Mouse (Mus musculus): Measurements from ENCODE around the gene Ankrd23.

The Ankrd23 gene

DNA sequence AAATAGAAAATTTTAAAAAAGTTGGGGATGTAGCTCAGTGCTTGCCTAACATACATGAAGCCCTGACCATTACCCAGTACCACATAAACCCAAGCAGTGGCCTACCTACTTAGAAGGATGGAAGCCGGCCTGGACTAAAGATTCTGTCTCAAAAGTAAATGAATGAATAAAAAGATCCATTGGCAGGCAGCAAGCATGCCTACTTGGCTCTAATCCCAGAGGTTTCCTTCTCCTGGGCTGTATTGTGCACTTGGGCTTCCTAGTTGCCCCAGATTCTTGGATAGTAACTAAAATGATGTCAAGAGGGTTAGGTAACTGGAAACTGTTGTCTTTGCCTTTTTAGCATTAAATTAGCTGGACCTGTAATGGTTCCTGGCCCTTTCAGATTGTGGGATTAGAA lies 23.4 kb downstream of the Ankrd23 start:
- DNase-seq = no peak

DNA sequence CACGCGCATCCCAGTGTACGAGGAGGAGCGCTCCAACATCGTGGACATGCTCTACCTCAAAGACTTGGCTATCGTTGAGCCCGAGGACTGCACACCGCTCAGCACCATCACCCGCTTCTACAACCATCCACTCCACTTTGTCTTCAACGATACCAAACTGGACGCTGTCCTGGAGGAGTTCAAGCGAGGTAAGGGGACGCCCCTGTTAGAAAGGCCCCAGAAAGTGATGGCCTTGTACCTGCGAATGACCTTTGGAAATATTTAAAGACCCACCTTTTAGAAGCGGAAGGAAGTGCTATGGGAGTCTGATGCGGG lies 23.8 kb downstream of the Ankrd23 start:
- DNase-seq = no peak

DNA sequence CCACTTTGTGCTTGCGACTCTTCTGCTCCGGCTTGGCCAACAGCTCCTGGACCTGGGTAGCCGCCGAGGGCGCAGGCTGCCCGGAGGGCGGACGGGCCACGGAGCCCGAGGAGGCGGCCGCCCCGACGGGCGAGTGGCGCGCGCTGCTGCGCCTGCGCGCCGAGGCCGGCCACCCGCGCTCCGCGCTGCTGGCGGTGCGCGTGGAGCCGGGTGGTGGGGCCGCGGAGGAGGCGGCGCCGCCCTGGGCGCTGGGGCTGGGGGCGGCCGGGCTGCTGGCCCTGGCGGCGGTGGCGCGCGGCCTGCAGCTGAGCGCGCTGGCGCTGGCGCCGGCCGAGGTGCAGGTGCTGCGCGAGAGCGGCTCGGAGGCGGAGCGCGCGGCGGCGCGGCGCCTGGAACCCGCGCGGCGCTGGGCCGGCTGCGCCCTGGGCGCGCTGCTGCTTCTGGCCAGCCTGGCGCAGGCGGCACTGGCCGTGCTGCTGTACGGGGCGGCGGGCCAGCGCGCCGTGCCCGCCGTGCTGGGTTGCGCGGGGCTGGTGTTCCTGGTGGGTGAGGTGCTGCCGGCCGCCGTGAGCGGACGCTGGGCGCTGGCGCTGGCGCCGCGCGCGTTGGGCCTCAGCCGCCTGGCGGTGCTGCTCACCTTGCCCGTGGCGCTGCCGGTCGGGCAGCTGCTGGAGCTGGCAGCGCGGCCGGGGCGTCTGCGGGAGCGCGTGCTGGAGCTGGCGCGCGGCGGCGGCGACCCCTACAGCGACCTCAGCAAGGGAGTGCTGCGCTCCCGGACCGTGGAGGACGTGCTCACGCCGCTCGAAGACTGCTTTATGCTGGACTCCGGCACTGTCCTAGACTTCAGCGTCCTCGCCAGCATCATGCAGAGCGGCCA lies 24.4 kb downstream of the Ankrd23 start:
- peak; percentile 58 to 62 for DNase-seq

DNA sequence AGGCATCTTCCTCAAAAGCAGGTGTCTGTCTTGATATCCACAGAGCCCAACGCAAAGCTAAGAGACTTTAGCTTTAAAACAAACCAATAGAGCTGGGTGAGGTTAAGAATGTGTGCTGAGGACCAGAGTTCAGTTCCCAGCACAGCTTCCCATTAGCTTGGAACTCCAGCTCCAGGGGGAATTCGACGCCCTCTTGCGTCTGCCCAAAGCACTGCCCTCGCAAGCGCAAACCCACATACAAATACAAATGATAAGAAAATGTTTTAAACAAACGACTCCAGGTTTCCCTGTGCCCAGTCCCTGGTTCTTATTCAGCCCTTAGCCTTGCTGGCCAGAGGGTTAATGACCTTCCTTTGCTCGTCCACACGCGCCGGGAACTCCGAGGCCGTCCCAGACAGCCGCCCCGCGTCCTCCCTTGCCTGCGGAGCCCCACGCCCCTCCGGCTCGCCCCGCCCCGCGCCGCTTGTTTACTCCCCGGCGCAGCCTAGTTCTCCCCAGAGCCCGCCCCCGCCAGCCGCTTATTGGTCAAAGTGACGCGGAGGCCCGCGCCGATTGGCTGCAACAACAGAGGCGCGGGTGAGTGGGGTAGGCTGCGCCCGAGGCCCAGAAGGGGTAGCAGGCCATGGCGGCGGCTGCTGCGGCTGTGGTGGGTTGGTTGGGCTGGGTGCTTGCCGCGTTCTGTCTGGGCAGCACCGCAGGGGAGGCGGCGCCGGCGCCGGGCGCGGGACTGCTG lies 25.2 kb downstream of the Ankrd23 start, which contains the start of gene Cnnm3:
Gene Cnnm3, plus strand, starts transcription at position 579 of the 733 bp plus-strand sequence.
- DNase-seq = peak; percentile 100

DNA sequence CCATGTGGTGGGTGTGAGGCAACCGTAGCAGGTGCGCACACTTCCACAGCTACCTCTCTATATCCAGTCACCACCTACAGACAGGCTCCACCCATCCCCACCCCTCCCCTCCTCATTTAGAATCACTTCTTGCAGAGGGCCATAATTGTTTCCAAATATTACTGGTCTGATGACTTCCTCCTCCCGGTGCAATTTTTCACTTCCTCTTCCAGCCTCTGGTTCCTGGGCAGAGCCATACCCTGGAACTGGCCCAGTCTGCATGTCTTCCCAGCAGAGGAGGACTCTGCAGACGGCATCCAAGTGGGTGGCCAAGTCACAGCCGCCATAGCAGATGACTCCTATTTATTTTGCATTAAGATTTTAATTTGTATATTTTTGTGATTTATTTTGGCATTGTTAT lies 28.4 kb downstream of the Ankrd23 start:
- DNase-seq = no peak

DNA sequence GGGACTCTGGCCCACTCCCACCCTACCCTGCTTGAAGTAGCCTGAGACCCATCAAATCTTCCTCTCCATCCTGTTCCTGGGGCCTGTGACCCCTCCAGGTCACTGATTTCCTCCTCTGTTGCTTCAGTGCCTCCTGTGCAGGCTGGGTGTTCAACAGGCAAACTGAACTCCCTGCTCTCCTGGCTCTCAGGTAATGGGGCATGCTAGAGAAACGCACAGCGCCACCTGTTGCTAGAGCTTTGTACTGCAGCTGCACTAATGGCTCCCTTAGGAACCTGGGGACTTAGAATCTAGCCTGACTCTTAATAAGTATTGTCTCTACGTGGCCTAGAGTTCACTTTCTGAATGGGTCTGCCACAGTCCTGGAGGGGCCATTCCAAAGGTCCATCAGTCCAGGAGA lies 35.4 kb downstream of the Ankrd23 start:
- DNase-seq = peak; percentile 86 to 92

DNA sequence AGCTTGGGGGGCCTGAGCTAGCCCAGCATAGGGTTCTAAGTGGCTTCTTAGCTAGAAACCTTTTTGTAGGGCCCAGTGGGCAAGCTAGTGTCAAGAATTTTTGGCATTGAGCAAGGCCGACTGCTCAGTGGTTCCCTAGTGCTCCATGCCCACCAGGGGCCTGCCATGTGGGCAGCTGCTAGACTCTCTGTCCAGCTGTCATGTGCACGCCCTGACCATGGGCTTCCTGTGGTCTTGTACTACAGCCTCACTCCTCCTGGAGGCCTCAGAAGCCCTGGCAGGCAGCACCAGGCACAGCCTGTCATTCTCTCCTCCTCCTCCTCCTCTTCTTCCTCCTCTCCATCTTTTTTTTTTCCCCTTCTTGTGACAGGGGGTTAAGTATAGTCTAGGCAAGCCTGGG lies 39.4 kb downstream of the Ankrd23 start:
- DNase-seq = no peak

DNA sequence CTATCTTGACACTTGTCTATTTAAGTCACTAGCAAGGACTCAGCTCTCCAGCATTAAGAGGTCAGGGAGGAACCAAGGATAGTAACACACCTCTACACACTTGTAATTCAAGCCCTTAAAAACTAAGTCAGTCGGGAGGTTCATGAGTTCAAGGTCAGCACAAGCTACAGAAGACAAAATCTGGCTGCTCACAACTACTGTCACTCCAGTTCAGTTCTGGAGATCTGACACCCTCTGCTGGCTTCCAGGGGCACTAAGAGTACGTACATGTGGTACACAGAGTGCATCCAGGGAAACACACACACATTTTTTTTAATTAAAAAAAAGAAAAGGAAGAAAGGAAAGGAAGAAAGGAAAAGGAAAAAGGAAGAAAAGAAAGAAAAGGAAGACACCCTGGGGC lies 40.0 kb downstream of the Ankrd23 start:
- DNase-seq = peak in 1 of 2 experiments; percentile 57

DNA sequence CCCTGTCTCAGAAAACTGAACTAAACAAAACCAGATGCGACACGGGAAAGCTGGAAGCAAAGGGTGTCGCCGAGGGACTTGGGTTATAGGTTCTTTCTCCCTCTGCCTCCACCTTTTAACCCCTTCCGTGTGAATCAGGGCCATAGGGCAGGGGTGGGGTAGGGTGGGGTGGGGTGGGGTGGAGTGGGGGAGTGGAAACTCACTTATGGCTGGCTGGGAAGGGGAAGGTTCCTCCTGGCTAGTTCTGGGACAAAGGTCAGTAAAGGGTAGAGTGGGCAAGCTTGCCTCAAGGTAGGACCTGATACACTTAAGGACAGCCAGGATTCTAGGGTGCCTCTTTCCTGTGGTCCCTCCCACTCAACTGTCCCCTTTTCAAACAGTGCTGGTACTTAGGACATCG lies 43.4 kb downstream of the Ankrd23 start:
- no peak for DNase-seq

DNA sequence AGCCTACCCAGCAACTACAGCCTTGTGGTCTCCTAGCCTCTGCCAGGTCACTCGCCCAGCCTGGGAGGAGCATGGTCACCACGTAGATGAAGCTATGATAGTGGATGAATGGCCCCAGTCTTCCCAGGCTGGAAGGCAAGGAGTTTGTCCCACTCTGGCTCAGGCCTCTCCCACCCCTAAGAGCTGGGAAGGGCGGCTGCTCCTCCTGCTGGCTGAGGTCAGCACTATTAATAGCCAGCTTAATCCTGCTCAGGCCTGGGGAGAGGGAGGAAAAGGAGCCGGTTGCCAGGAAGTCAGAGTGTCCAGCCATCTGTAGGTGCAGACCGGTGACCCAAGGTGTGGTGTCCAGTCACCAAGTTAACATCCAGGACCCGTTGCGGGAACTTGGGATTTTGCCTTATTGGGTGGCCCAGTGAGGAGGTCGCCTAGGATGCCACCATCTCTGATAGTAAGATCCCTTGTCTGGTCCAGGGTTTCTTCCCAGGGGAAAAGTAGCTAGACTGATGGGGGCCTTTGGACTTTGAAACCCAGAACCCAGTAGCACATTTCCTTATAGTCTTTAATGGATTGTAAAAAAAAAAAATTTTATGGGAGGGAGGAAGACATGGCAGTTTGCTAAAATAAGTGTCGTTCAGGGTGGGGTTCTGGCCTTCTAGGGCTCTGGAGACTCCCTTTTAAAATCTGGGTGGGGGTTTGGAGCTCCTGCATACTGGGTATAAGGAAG lies 44.1 kb downstream of the Ankrd23 start:
- DNase-seq = peak; percentile 85 to 86

DNA sequence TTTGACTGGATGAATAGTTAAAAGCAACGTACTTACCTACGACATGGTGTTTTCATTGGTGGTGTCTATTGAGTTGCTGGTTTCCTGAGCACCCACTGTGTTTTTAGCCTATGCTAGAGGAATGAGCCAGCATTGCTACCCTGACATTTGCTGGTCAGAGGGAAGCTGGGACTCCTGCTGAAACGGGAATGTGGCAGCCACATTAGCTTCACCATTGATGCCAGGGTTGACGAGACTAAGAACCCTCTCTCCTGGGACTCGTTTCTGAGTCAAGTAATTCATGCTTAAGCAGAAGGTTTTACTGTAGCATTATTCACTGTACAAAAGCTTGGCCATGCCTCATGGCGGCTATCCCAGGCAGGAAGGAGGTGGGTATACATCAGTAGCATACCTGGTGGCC lies 47.0 kb downstream of the Ankrd23 start:
- DNase-seq = no peak

DNA sequence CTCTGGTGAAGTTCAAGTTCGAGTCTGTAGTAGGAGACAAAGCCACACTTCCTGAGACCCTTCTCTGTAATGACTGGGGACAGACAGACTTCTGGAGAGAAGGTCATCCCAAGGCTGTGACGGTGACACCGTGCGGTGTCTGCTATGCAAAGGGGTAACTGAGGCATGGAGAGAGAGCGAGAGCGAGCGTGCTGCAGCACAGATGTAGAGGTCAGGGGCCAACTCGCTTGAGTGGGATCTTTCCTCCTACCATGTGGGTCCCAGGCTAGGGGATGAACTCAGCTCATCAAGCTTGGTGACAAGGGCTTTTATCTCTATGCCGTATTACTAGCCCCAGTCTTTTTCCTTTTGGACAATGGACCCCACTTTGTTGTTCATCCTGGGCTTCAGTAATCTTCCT lies 49.6 kb downstream of the Ankrd23 start:
- DNase-seq = no peak

DNA sequence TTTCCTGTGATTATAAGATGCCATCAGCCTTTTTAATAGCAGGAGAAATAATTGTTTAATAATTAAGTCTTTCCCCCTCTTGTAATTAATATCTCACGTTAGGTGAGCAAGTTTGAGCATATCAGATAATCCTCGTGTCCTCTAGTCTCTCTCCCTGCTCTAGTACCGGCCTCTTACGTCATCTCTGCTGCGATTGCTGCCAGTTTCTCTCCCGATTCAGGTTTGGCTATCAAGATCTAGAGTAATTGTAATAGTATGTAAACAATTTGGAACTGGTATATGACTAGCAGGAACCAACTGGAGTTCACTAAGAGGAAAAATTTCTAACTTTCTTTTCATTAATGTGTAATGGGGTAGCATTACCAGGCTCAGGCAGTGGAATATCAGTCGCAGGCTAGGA lies 51.6 kb downstream of the Ankrd23 start:
- DNase-seq = no peak

DNA sequence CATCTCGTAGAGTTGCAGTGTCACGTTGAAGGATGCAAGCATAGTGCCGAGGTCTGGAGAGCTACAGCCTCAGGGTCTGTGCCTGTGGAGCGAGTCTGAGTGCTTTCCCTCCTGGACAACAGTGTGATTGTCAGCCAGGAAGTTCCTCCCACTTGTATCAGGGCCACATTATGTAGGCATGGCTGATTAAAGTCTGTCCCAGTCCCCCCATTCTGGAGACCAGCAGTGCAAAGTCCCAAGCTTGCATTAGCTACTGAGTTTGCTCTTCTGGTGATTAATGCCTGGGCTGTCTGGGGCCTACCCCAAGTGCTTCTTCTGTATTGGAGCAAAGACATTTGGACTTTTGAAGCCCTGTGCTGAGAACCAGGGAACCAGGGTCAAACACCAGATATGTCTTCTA lies 52.9 kb downstream of the Ankrd23 start:
- DNase-seq = no peak
